Mouse (Mus musculus) cerebellum, adult 9-11 months (tissue): ENCODE results near the gene Prpf3.
"Not testable (repeated sequence)": the region's sequence is repeated elsewhere in the genome, so short reads cannot be mapped to it uniquely, and the experiment has no call there.

Experiments
- DNase-seq: peaks from one replicate; pipeline ENCODE4 v3.0.0; 2022

The Prpf3 gene

GRCm38 (mm10) chr3:95879063-95879462 lies 23.4 kb upstream of the Prpf3 start:
- no peak for DNase-seq

GRCm38 (mm10) chr3:95872048-95872447 lies 16.4 kb upstream of the Prpf3 start:
- DNase-seq, result peak; percentile 40

- DNase-seq, result peak; percentile 90
Observed at GRCm38 (mm10) chr3:95871392-95871867, 15.7 kb upstream of the Prpf3 start, which contains the start of gene Mrps21. Gene Mrps21 (minus strand): TSS chr3:95871519.

- DNase-seq, result no peak
Observed at GRCm38 (mm10) chr3:95870976-95871375, 15.3 kb upstream of the Prpf3 start.

GRCm38 (mm10) chr3:95867408-95867807 lies 11.7 kb upstream of the Prpf3 start:
- no peak for DNase-seq

GRCm38 (mm10) chr3:95866071-95866470 lies 10.4 kb upstream of the Prpf3 start:
- DNase-seq, result no peak

GRCm38 (mm10) chr3:95865571-95865970 lies 9.9 kb upstream of the Prpf3 start:
- no peak for DNase-seq

- peak; percentile 41 for DNase-seq
Observed at GRCm38 (mm10) chr3:95865050-95865449, 9.4 kb upstream of the Prpf3 start.

GRCm38 (mm10) chr3:95863578-95863977 lies 7.9 kb upstream of the Prpf3 start:
- DNase-seq, result no peak

GRCm38 (mm10) chr3:95861796-95862195 lies 6.1 kb upstream of the Prpf3 start:
- peak; percentile 68 for DNase-seq

- DNase-seq, result no peak
Observed at GRCm38 (mm10) chr3:95861216-95861615, 5.5 kb upstream of the Prpf3 start.

GRCm38 (mm10) chr3:95860323-95860722 lies 4.6 kb upstream of the Prpf3 start:
- no peak for DNase-seq

GRCm38 (mm10) chr3:95858278-95858677 lies 2.6 kb upstream of the Prpf3 start:
- not testable (repeated sequence) for DNase-seq

- not testable (repeated sequence) for DNase-seq
Observed at GRCm38 (mm10) chr3:95857050-95857449, 1.4 kb upstream of the Prpf3 start.

- no peak for DNase-seq
Observed at GRCm38 (mm10) chr3:95856115-95856514, 430 bp upstream of the Prpf3 start.

GRCm38 (mm10) chr3:95851317-95851716 lies 4.4 kb downstream of the Prpf3 start:
- no peak for DNase-seq

- DNase-seq, result no peak
Observed at GRCm38 (mm10) chr3:95850611-95851010, 5.1 kb downstream of the Prpf3 start.

- no peak for DNase-seq
Observed at GRCm38 (mm10) chr3:95842503-95843214, 13.0 kb downstream of the Prpf3 start.

- DNase-seq, result no peak
Observed at GRCm38 (mm10) chr3:95839250-95839649, 16.4 kb downstream of the Prpf3 start.

GRCm38 (mm10) chr3:95829053-95829452 lies 26.6 kb downstream of the Prpf3 start:
- DNase-seq, result no peak

GRCm38 (mm10) chr3:95826275-95826674 lies 29.4 kb downstream of the Prpf3 start:
- no peak for DNase-seq

- no peak for DNase-seq
Observed at GRCm38 (mm10) chr3:95820046-95821010, 35.4 kb downstream of the Prpf3 start.

- peak; percentile 100 for DNase-seq
Observed at GRCm38 (mm10) chr3:95819351-95819985, 36.2 kb downstream of the Prpf3 start.
